Comparison of ENCODE assay signal across 14 mouse cellular contexts in the genomic region with DNA sequence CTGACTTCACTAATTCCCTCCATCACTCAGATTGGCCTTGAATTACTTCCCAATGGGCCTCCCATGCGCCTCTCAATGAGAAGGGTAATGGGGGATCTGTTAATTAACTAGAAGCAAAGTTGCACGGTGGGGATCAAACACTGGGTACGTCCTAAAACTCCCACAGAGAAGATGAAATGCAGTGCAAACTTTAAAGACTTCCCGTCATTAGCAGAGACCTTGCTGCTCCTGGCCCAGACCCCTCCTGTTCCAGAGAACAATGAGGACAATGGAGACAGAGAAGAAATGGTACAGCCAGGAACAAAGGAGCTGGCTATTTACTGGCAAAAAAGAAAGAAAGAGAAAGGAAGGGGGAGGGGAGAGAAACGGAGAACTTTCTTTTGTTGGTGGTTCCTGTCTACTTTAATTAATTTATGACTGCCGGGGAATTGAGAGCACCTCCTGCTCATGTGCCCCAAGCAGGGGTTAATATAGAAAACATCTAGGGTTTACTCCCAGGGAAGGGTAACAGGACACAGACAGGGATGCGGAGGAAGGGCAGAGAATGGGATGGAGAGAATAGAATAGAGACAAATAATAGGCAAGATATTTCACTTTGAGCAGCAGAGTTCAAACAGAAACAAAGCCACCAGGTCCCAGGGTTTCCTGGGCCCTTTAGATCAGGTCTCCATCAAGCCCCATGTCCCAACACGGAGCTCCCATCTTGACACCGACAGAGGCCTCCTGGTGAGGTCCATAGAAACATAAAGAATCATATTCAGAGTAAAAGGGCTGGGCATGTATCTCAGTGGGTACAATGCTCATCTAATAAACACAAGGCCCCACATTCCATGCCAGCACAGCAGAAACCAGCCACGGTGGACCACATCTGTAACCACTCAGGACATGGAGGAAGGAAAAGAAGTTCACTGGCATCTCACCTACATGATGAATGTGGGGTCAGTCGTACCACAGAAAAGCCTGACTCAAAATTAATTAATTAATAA.
DNase-seq lines count a peak whose midpoint lies in the region; ATAC-seq and TF ChIP-seq lines count a peak whose summit lies in the region.
"Had no signal": no experiment of that assay in that cellular context is flagged by ENCODE, and none has a peak within 500 bp of the region (broad histone marks: within the 10 kb centered on the region; RNA-seq: fewer than 3 reads in every experiment).

No protein-coding gene starts in this region.

- WGBS in midbrain, embryonic 10.5 days: 23% methylated on average over 11 of the region's 11 CpGs
- 27% methylated on average over 11 of the region's 11 CpGs for WGBS in midbrain, postnatal 0 days
- 25% methylated on average over 11 of the region's 11 CpGs for WGBS in embryonic facial prominence, embryonic 10.5 days
- WGBS in midbrain, embryonic 11.5 days: 18% methylated on average over 11 of the region's 11 CpGs

- H3K9me3 ChIP-seq in midbrain, embryonic 10.5 days (replicated peaks): no peaks in the 10 kb centered on the region
- H3K9me3 ChIP-seq in midbrain, postnatal 0 days (ENCODE audit: low read length): no peaks in the 10 kb centered on the region
- no peaks in the 10 kb centered on the region for H3K9me3 ChIP-seq in embryonic facial prominence, embryonic 10.5 days
- H3K9me3 ChIP-seq in midbrain, embryonic 11.5 days (ENCODE audit: control insufficient read depth, low read length): no peaks in the 10 kb centered on the region
- H3K9me3 ChIP-seq: intestine, embryonic 15.5 days had no signal

- TF ChIP-seq CTCF in midbrain, postnatal 0 days (IDR thresholded peaks at IDR 0.05): no peak

- H3K4me1 ChIP-seq in midbrain, embryonic 10.5 days: peaks cover 26% of the 10 kb centered on the region
- no peaks in the 10 kb centered on the region for H3K4me1 ChIP-seq in midbrain, postnatal 0 days (ENCODE audit: insufficient read depth, low read length)
- peaks cover 30% of the 10 kb centered on the region for H3K4me1 ChIP-seq in embryonic facial prominence, embryonic 10.5 days
- H3K4me1 ChIP-seq in midbrain, embryonic 11.5 days (ENCODE audit: control insufficient read depth, insufficient read depth, low read length): peaks cover 11% of the 10 kb centered on the region
- H3K4me1 ChIP-seq: intestine, embryonic 15.5 days had no signal

- intact Hi-C loops in left cerebral cortex, postnatal 14 days (cut with DNase I): no loop called here

- H3K27ac ChIP-seq in midbrain, embryonic 10.5 days (replicated peaks): peak overlapping the region; percentile 78
- no peak overlapping the region for H3K27ac ChIP-seq in midbrain, postnatal 0 days (ENCODE audit: low read depth, low read length)
- H3K27ac ChIP-seq in embryonic facial prominence, embryonic 10.5 days (replicated peaks): peak overlapping the region; percentile 21
- no peak overlapping the region for H3K27ac ChIP-seq in midbrain, embryonic 11.5 days (ENCODE audit: low read depth, low read length)
- H3K27ac ChIP-seq: intestine, embryonic 15.5 days; left cerebral cortex, adult 2 months; liver, embryonic 14.5 days had no signal

- H3K4me3 ChIP-seq in midbrain, embryonic 10.5 days: peak overlapping the region; percentile 14; the same call in 1 of the 2 replicates
- no peak overlapping the region for H3K4me3 ChIP-seq in midbrain, postnatal 0 days (ENCODE audit: low read depth, low read length)
- no peak overlapping the region for H3K4me3 ChIP-seq in embryonic facial prominence, embryonic 10.5 days
- no peak overlapping the region for H3K4me3 ChIP-seq in midbrain, embryonic 11.5 days (ENCODE audit: low read depth, low read length)
- H3K4me3 ChIP-seq: intestine, embryonic 15.5 days; left cerebral cortex, adult 2 months had no signal

- no peak overlapping the region for H3K9ac ChIP-seq in midbrain, postnatal 0 days (replicated peaks; ENCODE audit: low read length, poor library complexity, severe bottlenecking)
- H3K9ac ChIP-seq in midbrain, embryonic 11.5 days (ENCODE audit: low read length): no peak overlapping the region
- H3K9ac ChIP-seq: intestine, embryonic 15.5 days; liver, embryonic 14.5 days had no signal

- no peaks in the 10 kb centered on the region for H3K36me3 ChIP-seq in midbrain, embryonic 10.5 days
- H3K36me3 ChIP-seq in midbrain, postnatal 0 days (ENCODE audit: insufficient read depth, low read length): no peaks in the 10 kb centered on the region
- no peaks in the 10 kb centered on the region for H3K36me3 ChIP-seq in embryonic facial prominence, embryonic 10.5 days (replicated peaks)
- H3K36me3 ChIP-seq in midbrain, embryonic 11.5 days (ENCODE audit: control insufficient read depth, insufficient read depth, low read length): no peaks in the 10 kb centered on the region
- H3K36me3 ChIP-seq: intestine, embryonic 15.5 days had no signal

- H3K4me2 ChIP-seq in midbrain, postnatal 0 days (ENCODE audit: low read depth, low read length, poor library complexity, severe bottlenecking): no peak overlapping the region
- H3K4me2 ChIP-seq in midbrain, embryonic 11.5 days: no peak overlapping the region
- H3K4me2 ChIP-seq: intestine, embryonic 15.5 days had no signal

- peaks cover 23% of the 10 kb centered on the region for H3K27me3 ChIP-seq in midbrain, embryonic 10.5 days (ENCODE audit: low read depth, poor library complexity, severe bottlenecking)
- H3K27me3 ChIP-seq in midbrain, postnatal 0 days (ENCODE audit: insufficient read depth, low read length): no peaks in the 10 kb centered on the region
- peaks cover 8% of the 10 kb centered on the region; the same call in 1 of the 2 replicates for H3K27me3 ChIP-seq in embryonic facial prominence, embryonic 10.5 days (replicated peaks; ENCODE audit: low read depth, poor library complexity, severe bottlenecking)
- no peaks in the 10 kb centered on the region; the same call in 1 of the 2 replicates for H3K27me3 ChIP-seq in midbrain, embryonic 11.5 days (ENCODE audit: control insufficient read depth, insufficient read depth, low read length)
- H3K27me3 ChIP-seq: intestine, embryonic 15.5 days had no signal

- peak; percentile 30 for DNase-seq in midbrain, embryonic 10.5 days (ENCODE audit: low spot score)
- no peak for DNase-seq in midbrain, postnatal 0 days (ENCODE audit: low spot score)
- no peak for DNase-seq in embryonic facial prominence, embryonic 10.5 days (ENCODE audit: low spot score)
- DNase-seq in midbrain, embryonic 11.5 days (ENCODE audit: low spot score, missing footprints): peak; percentile 93
- no peak for DNase-seq in layer of hippocampus, adult 9-11 months
- no peak for DNase-seq in left cerebral cortex, postnatal 14 days (ENCODE audit: low spot score in 2 of 2)
- DNase-seq in adrenal gland, adult (ENCODE audit: inconsistent age in 2 of 2, low spot score in 1 of 2): no peak
- DNase-seq: cerebellum, adult 9-10 months; kidney, postnatal 4 days; right cerebral cortex, postnatal 25 days; thymus, postnatal 14 days had no signal

- no peak for ATAC-seq in midbrain, postnatal 0 days (ENCODE audit: low FRiP score)
- ATAC-seq in midbrain, embryonic 11.5 days (ENCODE audit: low FRiP score): peak; percentile 75
- ATAC-seq: intestine, embryonic 15.5 days had no signal

Comparison
In these comparisons a context has a peak if more than half of its experiments do, and no peak if none do; other contexts are left out.
1. DNase-seq: peak in midbrain, embryonic 10.5 days (single experiment) and midbrain, embryonic 11.5 days (single experiment); none in midbrain, postnatal 0 days (single experiment), embryonic facial prominence, embryonic 10.5 days (single experiment), layer of hippocampus, adult 9-11 months (single experiment), left cerebral cortex, postnatal 14 days (0 of 2) and adrenal gland, adult (0 of 2).
2. H3K27ac ChIP-seq: peak in midbrain, embryonic 10.5 days (single experiment) and embryonic facial prominence, embryonic 10.5 days (single experiment); none in midbrain, postnatal 0 days (single experiment) and midbrain, embryonic 11.5 days (single experiment).